Mouse (Mus musculus): ENCODE results near the gene Toe1.

DNA sequence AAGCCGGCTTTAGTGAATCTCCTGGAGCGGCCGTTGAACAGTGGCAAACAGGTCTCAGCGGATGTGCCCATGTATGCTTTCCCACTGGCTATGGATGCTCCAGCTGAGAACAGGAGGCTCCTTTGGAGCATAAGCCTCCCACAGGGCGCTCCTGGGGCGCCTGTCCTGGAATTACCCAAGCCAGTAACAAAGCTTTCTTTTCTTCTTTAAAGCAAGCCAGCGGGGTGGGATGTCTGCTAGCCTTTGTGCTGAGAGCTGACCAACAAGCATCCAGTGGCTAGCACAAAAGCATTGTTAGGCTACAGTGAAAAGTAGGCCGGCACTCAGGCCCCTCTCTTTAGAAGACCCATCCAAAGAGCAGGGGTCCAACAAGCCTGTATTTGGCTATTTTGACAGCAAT is 25.3 kb downstream of the Toe1 start:
- TF ChIP-seq POLR2A (IDR thresholded peaks at IDR 0.05; ENCODE audit: control insufficient read depth, extremely low read depth, insufficient read depth, low read length, poor library complexity) (no peak), CTCF (IDR thresholded peaks at IDR 0.05; ENCODE audit: borderline replicate concordance, control insufficient read depth, extremely low read depth, insufficient read depth, low read length, poor library complexity) (no peak)
